Mouse (Mus musculus): ENCODE results near the gene Rtp1. TPM values are rescaled to one million over a fixed set of nuclear protein-coding genes. Genes with fewer than 3 reads are reported as not detected.

Gene Rtp1
- not detected in 2 replicates for polyA plus RNA-seq (2014; fragmentation: Nextera tagmentation; extraction: Ambion mirVana)

GRCm38 (mm10) chr16:23428647-23429319, at the start of gene Rtp1:
Gene Rtp1 (plus strand): TSS chr16:23429133.
- H3K9ac ChIP-seq (ENCODE audit: low read length) = no peak within 1 kb of the TSS
- 76% methylated on average over 7 of the region's 7 CpGs for WGBS
- H3K27me3 ChIP-seq (replicated peaks; ENCODE audit: control insufficient read depth, insufficient read depth, low read length) = no peaks in the 10 kb centered on the region
- H3K4me3 ChIP-seq (ENCODE audit: low read depth, low read length) = no peak within 1 kb of the TSS
- no peaks in the 10 kb centered on the region for H3K9me3 ChIP-seq (ENCODE audit: control insufficient read depth, low read length)
- no peak within 1 kb of the TSS for H3K4me2 ChIP-seq (ENCODE audit: low read length)
- H3K36me3 ChIP-seq (ENCODE audit: control insufficient read depth, insufficient read depth, low read length) = no peaks in the 10 kb centered on the region
- no peak for ATAC-seq (replicated peaks; ENCODE audit: low FRiP score, low TSS enrichment, low read depth)
- no peaks in the 10 kb centered on the region for H3K4me1 ChIP-seq (replicated peaks; ENCODE audit: control insufficient read depth, insufficient read depth, low read length)
- H3K27ac ChIP-seq (ENCODE audit: low read depth) = no peak within 1 kb of the TSS
- no peak for DNase-seq (ENCODE audit: low spot score)

- no peak overlapping the region for H3K4me2 ChIP-seq (ENCODE audit: low read length)
- no peaks in the 10 kb centered on the region for H3K4me1 ChIP-seq (replicated peaks; ENCODE audit: control insufficient read depth, insufficient read depth, low read length)
- no peak overlapping the region for H3K9ac ChIP-seq (ENCODE audit: low read length)
- ATAC-seq (replicated peaks; ENCODE audit: low FRiP score, low TSS enrichment, low read depth) (no peak), DNase-seq (ENCODE audit: low spot score) (no peak)
- no peak overlapping the region for H3K27ac ChIP-seq (ENCODE audit: low read depth)
- 83% methylated on average over 3 of the region's 3 CpGs for WGBS
- no peaks in the 10 kb centered on the region for H3K9me3 ChIP-seq (ENCODE audit: control insufficient read depth, low read length)
- H3K36me3 ChIP-seq (ENCODE audit: control insufficient read depth, insufficient read depth, low read length) = no peaks in the 10 kb centered on the region
- no peak overlapping the region for H3K4me3 ChIP-seq (ENCODE audit: low read depth, low read length)
- no peaks in the 10 kb centered on the region for H3K27me3 ChIP-seq (replicated peaks; ENCODE audit: control insufficient read depth, insufficient read depth, low read length)
Observed at GRCm38 (mm10) chr16:23379536-23380230, 49.2 kb upstream of the Rtp1 start.

- no peaks in the 10 kb centered on the region for H3K4me1 ChIP-seq (replicated peaks; ENCODE audit: control insufficient read depth, insufficient read depth, low read length)
- no peaks in the 10 kb centered on the region for H3K9me3 ChIP-seq (ENCODE audit: control insufficient read depth, low read length)
- ATAC-seq (replicated peaks; ENCODE audit: low FRiP score, low TSS enrichment, low read depth) (no peak), DNase-seq (ENCODE audit: low spot score) (no peak)
- no peak overlapping the region for H3K9ac ChIP-seq (ENCODE audit: low read length)
- H3K27ac ChIP-seq (ENCODE audit: low read depth) = no peak overlapping the region
- no peaks in the 10 kb centered on the region for H3K36me3 ChIP-seq (ENCODE audit: control insufficient read depth, insufficient read depth, low read length)
- H3K27me3 ChIP-seq (replicated peaks; ENCODE audit: control insufficient read depth, insufficient read depth, low read length) = no peaks in the 10 kb centered on the region
- no peak overlapping the region for H3K4me2 ChIP-seq (ENCODE audit: low read length)
- H3K4me3 ChIP-seq (ENCODE audit: low read depth, low read length) = no peak overlapping the region
Observed at GRCm38 (mm10) chr16:23384304-23384703, 44.6 kb upstream of the Rtp1 start.

GRCm38 (mm10) chr16:23397931-23398330, 31.0 kb upstream of the Rtp1 start:
- H3K9me3 ChIP-seq (ENCODE audit: control insufficient read depth, low read length) = no peaks in the 10 kb centered on the region; the same call in 1 of the 2 replicates
- no peaks in the 10 kb centered on the region for H3K36me3 ChIP-seq (ENCODE audit: control insufficient read depth, insufficient read depth, low read length)
- 92% methylated on average over 5 of the region's 5 CpGs for WGBS
- H3K27ac ChIP-seq (ENCODE audit: low read depth) = no peak overlapping the region
- no peak for ATAC-seq (replicated peaks; ENCODE audit: low FRiP score, low TSS enrichment, low read depth)
- no peak for DNase-seq (ENCODE audit: low spot score)
- no peak overlapping the region for H3K4me3 ChIP-seq (ENCODE audit: low read depth, low read length)
- no peaks in the 10 kb centered on the region; the same call in 1 of the 2 replicates for H3K4me1 ChIP-seq (replicated peaks; ENCODE audit: control insufficient read depth, insufficient read depth, low read length)
- no peak overlapping the region for H3K9ac ChIP-seq (ENCODE audit: low read length)
- no peak overlapping the region for H3K4me2 ChIP-seq (ENCODE audit: low read length)
- no peaks in the 10 kb centered on the region for H3K27me3 ChIP-seq (replicated peaks; ENCODE audit: control insufficient read depth, insufficient read depth, low read length)

DNA sequence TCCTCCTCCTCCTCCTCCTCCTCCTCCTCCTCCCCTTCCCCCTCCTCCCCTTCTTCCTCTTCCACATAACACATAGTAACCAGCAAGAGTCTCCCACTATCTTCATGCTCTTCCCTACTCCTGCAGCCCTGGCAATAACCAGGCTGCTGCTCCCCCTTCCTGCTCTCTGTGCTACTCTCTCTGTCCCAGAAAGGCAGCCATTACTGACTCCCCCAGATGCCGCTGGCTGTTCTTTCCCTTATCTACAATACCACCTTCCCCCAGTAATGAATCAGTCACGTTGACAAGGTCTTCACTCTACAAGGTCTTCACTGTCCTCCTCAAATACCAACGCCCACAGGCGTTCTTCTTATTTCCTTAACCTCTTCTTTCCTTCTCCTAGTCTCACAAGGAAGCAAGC, 27.5 kb upstream of the Rtp1 start:
- no peaks in the 10 kb centered on the region for H3K36me3 ChIP-seq (ENCODE audit: control insufficient read depth, insufficient read depth, low read length)
- no peak overlapping the region for H3K4me2 ChIP-seq (ENCODE audit: low read length)
- H3K9me3 ChIP-seq (ENCODE audit: control insufficient read depth, low read length) = no peaks in the 10 kb centered on the region
- H3K27ac ChIP-seq (ENCODE audit: low read depth) = no peak overlapping the region
- H3K4me3 ChIP-seq (ENCODE audit: low read depth, low read length) = no peak overlapping the region
- H3K27me3 ChIP-seq (replicated peaks; ENCODE audit: control insufficient read depth, insufficient read depth, low read length) = no peaks in the 10 kb centered on the region
- peaks cover 3% of the 10 kb centered on the region; the same call in 1 of the 2 replicates for H3K4me1 ChIP-seq (replicated peaks; ENCODE audit: control insufficient read depth, insufficient read depth, low read length)
- H3K9ac ChIP-seq (ENCODE audit: low read length) = no peak overlapping the region
- no peak for ATAC-seq (replicated peaks; ENCODE audit: low FRiP score, low TSS enrichment, low read depth)
- 25% methylated on average over 4 of the region's 4 CpGs for WGBS
- DNase-seq (ENCODE audit: low spot score) = no peak

GRCm38 (mm10) chr16:23401959-23402358, 27.0 kb upstream of the Rtp1 start:
- H3K4me3 ChIP-seq (ENCODE audit: low read depth, low read length) = no peak overlapping the region
- H3K9me3 ChIP-seq (ENCODE audit: control insufficient read depth, low read length) = no peaks in the 10 kb centered on the region
- 40% methylated on average over 3 of the region's 3 CpGs for WGBS
- no peak overlapping the region for H3K27ac ChIP-seq (ENCODE audit: low read depth)
- H3K4me2 ChIP-seq (ENCODE audit: low read length) = no peak overlapping the region
- DNase-seq (ENCODE audit: low spot score) (no peak), ATAC-seq (replicated peaks; ENCODE audit: low FRiP score, low TSS enrichment, low read depth) (no peak)
- H3K4me1 ChIP-seq (replicated peaks; ENCODE audit: control insufficient read depth, insufficient read depth, low read length) = peaks cover 3% of the 10 kb centered on the region; the same call in 1 of the 2 replicates
- H3K27me3 ChIP-seq (replicated peaks; ENCODE audit: control insufficient read depth, insufficient read depth, low read length) = no peaks in the 10 kb centered on the region
- H3K36me3 ChIP-seq (ENCODE audit: control insufficient read depth, insufficient read depth, low read length) = no peaks in the 10 kb centered on the region
- H3K9ac ChIP-seq (ENCODE audit: low read length) = no peak overlapping the region

DNA sequence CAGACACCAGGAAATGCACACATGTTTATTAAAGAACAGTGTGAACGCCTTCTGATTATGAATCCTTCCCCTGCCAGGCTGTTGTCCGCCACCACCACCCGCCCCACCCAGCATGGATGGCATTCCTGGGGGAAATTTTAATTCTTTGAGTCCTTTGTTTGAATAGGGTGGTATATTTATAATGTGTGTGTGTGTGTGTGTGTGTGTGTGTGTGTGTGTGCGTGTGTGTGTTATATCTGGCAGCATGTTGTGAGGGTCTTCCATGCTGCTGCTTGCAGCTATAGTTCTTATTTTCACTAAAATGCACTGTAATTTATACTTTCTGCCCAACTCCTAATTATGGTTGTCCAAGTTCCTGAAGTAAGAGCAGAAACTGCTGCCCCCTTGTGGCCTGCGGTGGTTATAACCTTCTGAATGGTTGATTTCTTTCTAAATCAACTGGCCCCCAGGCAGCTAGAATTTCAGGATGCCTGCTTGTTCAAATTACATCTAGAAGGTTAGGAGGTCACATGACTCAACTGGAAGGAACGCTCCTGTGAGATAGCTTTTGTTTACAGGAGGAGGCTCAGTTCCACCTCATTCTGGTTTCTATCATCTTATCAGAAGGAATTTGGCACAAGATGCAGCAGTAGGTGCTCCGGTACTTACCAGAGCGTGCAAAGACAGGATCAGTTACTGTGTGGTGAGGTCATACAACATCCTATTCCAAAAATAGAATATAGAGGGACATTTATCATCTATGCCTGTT, 25.8 kb upstream of the Rtp1 start:
- Histone ChIP-seq H3K27ac (ENCODE audit: low read depth) (no peak overlapping the region), H3K4me2 (ENCODE audit: low read length) (no peak overlapping the region), H3K27me3 (replicated peaks; ENCODE audit: control insufficient read depth, insufficient read depth, low read length) (no peaks in the 10 kb centered on the region), H3K9me3 (ENCODE audit: control insufficient read depth, low read length) (no peaks in the 10 kb centered on the region), H3K9ac (ENCODE audit: low read length) (no peak overlapping the region), H3K4me3 (ENCODE audit: low read depth, low read length) (no peak overlapping the region), H3K36me3 (ENCODE audit: control insufficient read depth, insufficient read depth, low read length) (no peaks in the 10 kb centered on the region), H3K4me1 (replicated peaks; ENCODE audit: control insufficient read depth, insufficient read depth, low read length) (peaks cover 3% of the 10 kb centered on the region; the same call in 1 of the 2 replicates)
- ATAC-seq (replicated peaks; ENCODE audit: low FRiP score, low TSS enrichment, low read depth) (peak; percentile 63), DNase-seq (ENCODE audit: low spot score) (peak; percentile 90)
- 33% methylated on average over 8 of the region's 8 CpGs for WGBS

GRCm38 (mm10) chr16:23412930-23413329, 16.0 kb upstream of the Rtp1 start:
- no peak for DNase-seq (ENCODE audit: low spot score)
- WGBS = 84% methylated on average over 6 of the region's 6 CpGs

More at GRCm38 (mm10) chr16:23412930-23413329, 16.0 kb upstream of the Rtp1 start:
- no peaks in the 10 kb centered on the region for H3K36me3 ChIP-seq (ENCODE audit: control insufficient read depth, insufficient read depth, low read length)
- peaks cover 11% of the 10 kb centered on the region for H3K4me1 ChIP-seq (replicated peaks; ENCODE audit: control insufficient read depth, insufficient read depth, low read length)
- no peak overlapping the region for H3K4me3 ChIP-seq (ENCODE audit: low read depth, low read length)
- H3K9me3 ChIP-seq (ENCODE audit: control insufficient read depth, low read length) = no peaks in the 10 kb centered on the region
- ATAC-seq (replicated peaks; ENCODE audit: low FRiP score, low TSS enrichment, low read depth) = no peak
- H3K9ac ChIP-seq (ENCODE audit: low read length) = no peak overlapping the region
- H3K4me2 ChIP-seq (ENCODE audit: low read length) = no peak overlapping the region
- no peaks in the 10 kb centered on the region for H3K27me3 ChIP-seq (replicated peaks; ENCODE audit: control insufficient read depth, insufficient read depth, low read length)
- no peak overlapping the region for H3K27ac ChIP-seq (ENCODE audit: low read depth)

All from intestine, embryonic 14.5 days (tissue).